Mouse (Mus musculus) intestine, postnatal 0 days (tissue): ENCODE measurements around the gene Zranb3. TPM values are rescaled to one million over a fixed set of nuclear protein-coding genes. Genes with fewer than 3 reads are reported as not detected.

ENCODE experiments used
- ATAC-seq: fragments of 200-750 bp; cut with Nextera tagmentation; 2 replicates; pipeline ENCODE4 v1.8.0; 2017; ENCODE audit warnings: mild to moderate bottlenecking, moderate TSS enrichment, moderate library complexity
- H3K27ac ChIP-seq: fragments of 300-500 bp; sonication (generic); 2 replicates; pipeline ENCODE4 v1.5.1; 2014; ENCODE audit warnings: mild to moderate bottlenecking, low read depth, low read length, moderate library complexity
- H3K27me3 ChIP-seq: fragments of 300-500 bp; sonication (generic); replicated peaks from 2 replicates; pipeline ENCODE4 v1.6.1; 2014; ENCODE audit warnings: low read length, mixed read lengths; ENCODE audit not compliant: control insufficient read depth, insufficient read depth
- H3K36me3 ChIP-seq: fragments of 300-500 bp; sonication (generic); 2 replicates; pipeline ENCODE4 v1.6.1; 2014; ENCODE audit warnings: mild to moderate bottlenecking, moderate library complexity; ENCODE audit not compliant: control insufficient read depth, insufficient read depth
- H3K4me1 ChIP-seq: fragments of 300-500 bp; sonication (generic); replicated peaks from 2 replicates; pipeline ENCODE4 v1.6.1; 2014; ENCODE audit warnings: antibody characterized with exemption, low read length, mixed read lengths; ENCODE audit not compliant: control insufficient read depth, insufficient read depth
- H3K4me2 ChIP-seq: fragments of 300-500 bp; sonication (generic); replicated peaks from 2 replicates; pipeline ENCODE4 v1.6.1; 2014; ENCODE audit warnings: low read depth, mild to moderate bottlenecking, moderate library complexity
- H3K4me3 ChIP-seq: fragments of 300-500 bp; sonication (generic); 2 replicates; pipeline ENCODE4 v1.5.1; 2014; ENCODE audit warnings: low read depth, low read length
- H3K9ac ChIP-seq: fragments of 300-500 bp; sonication (generic); 2 replicates; pipeline ENCODE4 v1.6.1; 2014; ENCODE audit warnings: mild to moderate bottlenecking, low read depth, low read length
- H3K9me3 ChIP-seq: fragments of 300-500 bp; sonication (generic); 2 replicates; pipeline ENCODE4 v1.6.1; 2016; ENCODE audit warnings: mixed run types; ENCODE audit not compliant: control insufficient read depth
- CTCF ChIP-seq: sonication (generic); IDR thresholded peaks from 2 replicates; pipeline ENCODE4 v1.5.1; 2016; ENCODE audit warnings: low read depth, mild to moderate bottlenecking, control low read depth, antibody characterized with exemption, moderate library complexity
- WGBS: fragments of 180-500 bp; shearing (Covaris S2); extraction: QIAGEN DNeasy Blood & Tissue Kit; methylation state at CpG from one replicate; pipeline ENCODE4 v1.1.7; 2014; 5-methylcytosine and 5-hydroxymethylcytosine counted together
- polyA plus RNA-seq: library from polyadenylated mRNA; unstranded; fragments of >200 nt; fragmentation: Nextera tagmentation; extraction: Ambion mirVana; gene quantifications from 2 replicates; pipeline ENCODE4 v1.2.1, GENCODE M21; 2015

Gene Zranb3
- polyA plus RNA-seq, 1 experiment from 2014 or later, result 1.4 TPM

DNA sequence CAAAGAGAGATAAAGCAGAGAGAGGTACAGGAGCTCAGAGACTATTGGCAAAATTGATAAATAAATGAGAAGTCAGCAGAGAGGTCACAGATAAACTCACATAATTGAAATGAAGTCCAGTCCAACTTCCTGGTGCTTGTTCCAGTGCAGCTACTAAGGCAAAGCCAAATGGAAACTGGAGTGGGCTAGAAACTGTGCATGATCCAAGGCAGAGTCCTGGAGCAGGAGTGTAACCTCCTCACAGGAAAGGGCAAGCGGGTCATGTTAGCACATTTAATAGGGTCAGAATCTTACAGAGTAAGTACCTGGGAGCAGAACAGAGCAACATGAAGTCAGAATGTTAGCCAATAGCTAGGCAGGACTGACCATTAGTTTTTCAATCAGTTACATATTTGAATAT is 24.2 kb downstream of the Zranb3 start:
- Histone ChIP-seq H3K9ac (no peak overlapping the region), H3K36me3 (no peaks in the 10 kb centered on the region), H3K4me1 (no peaks in the 10 kb centered on the region), H3K27me3 (no peaks in the 10 kb centered on the region), H3K27ac (no peak overlapping the region), H3K4me3 (no peak overlapping the region), H3K9me3 (no peaks in the 10 kb centered on the region), H3K4me2 (no peak overlapping the region)
- ATAC-seq, result no peak
- 94% methylated on average over 1 of the region's 1 CpGs for WGBS
- TF ChIP-seq CTCF, result no peak

DNA sequence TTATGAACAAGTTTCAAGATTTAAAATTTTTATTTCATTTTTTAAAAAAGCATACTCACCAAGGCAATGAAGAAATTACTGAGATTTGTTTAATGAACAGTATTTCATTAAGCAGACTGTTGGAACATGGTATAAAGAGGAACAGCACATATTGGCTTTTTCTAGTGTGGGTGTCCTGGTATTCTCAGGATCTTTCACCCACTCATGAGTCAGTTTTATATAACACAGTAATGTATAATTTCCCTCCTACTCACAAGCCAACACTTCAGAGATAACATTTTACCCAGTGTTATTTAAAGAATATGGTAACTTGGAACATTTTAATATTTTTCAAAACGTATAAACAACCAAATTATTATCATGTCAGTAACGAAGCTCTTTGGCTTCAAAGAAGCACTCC is 25.1 kb downstream of the Zranb3 start:
- H3K36me3 ChIP-seq, result no peaks in the 10 kb centered on the region
- WGBS, result 91% methylated on average over 2 of the region's 2 CpGs
- H3K9me3 ChIP-seq, result no peaks in the 10 kb centered on the region
- H3K4me2 ChIP-seq, result no peak overlapping the region
- no peaks in the 10 kb centered on the region for H3K27me3 ChIP-seq
- H3K4me3 ChIP-seq, result no peak overlapping the region
- H3K9ac ChIP-seq, result no peak overlapping the region
- H3K27ac ChIP-seq, result no peak overlapping the region
- H3K4me1 ChIP-seq, result no peaks in the 10 kb centered on the region
- no peak for ATAC-seq
- no peak for TF ChIP-seq CTCF

DNA sequence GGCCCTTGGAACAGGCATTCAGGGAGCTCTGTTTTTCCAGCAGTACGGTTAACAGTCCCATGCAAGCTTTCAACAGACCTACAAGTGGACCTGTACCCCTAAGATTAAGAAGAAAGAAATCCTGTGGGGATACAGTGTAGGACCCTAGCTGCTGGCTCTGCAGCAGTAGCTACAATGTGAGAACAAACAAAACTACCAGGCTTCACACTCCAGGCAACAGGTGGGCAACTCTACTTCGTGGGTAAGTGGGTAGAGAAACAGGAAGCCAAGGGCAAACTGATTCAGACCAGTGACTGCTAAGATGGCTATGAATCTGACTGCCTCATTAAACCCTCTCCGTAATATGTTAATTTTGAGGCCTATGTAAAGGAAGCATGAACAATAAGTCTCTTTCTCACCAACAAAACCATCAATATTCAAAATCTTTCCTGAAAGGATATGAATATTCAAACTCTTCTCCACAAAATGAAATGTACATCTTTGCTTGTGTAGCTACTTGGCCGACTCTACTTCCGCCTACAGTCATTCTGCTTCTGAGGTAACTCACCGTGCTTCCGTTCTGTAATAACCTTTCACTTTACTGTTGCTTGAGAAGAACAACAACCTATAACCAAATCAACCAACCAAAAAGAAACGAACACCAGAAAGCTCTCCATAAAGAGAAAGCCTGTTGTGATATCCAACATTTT is 25.9 kb downstream of the Zranb3 start:
- H3K36me3 ChIP-seq, result no peaks in the 10 kb centered on the region
- no peak overlapping the region for H3K4me3 ChIP-seq
- no peaks in the 10 kb centered on the region for H3K27me3 ChIP-seq
- WGBS, result 89% methylated on average over 8 of the region's 8 CpGs
- H3K4me2 ChIP-seq, result no peak overlapping the region
- no peak for ATAC-seq
- no peak overlapping the region for H3K27ac ChIP-seq
- no peaks in the 10 kb centered on the region for H3K4me1 ChIP-seq
- no peak overlapping the region for H3K9ac ChIP-seq
- H3K9me3 ChIP-seq, result no peaks in the 10 kb centered on the region
- TF ChIP-seq CTCF, result no peak

DNA sequence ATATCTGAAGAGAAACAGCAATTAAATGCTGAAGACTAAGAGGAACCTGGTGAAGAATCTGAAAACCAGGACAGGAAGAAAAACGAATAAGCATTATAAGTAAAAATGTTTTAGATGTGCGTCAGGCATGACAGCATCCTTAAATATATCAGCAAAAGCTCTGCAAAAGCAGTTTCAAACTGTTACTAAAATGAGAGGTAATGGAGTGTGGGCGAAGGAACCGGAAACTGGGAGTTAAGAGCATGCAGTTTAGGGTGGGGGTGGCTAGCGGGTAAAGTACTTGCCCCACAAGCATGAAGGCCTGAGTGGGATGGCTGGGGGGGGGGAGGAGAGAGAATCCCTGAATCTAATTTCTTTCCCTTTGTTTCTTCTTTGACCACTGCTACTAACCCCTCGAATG is 29.8 kb downstream of the Zranb3 start:
- ATAC-seq, result no peak

DNA sequence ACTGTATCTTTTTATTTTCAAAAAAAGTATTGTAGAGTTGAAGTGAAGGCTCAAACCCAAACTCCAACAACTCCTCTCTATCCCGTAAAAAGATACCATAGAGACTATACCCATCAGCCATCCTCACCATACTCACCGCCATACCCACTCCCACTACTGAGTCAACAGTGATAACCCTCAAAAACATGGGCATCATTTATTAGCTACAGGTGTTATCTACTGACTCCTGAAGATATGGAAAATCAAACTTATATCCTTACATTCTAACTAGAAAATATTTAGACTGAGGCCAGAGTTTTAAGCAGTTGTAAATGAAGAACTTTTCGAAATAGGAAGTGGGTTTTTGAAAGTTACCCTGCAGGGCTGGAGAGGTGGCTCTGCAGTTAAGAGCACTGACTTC is 32.8 kb downstream of the Zranb3 start:
- Histone ChIP-seq H3K36me3 (no peaks in the 10 kb centered on the region), H3K4me1 (no peaks in the 10 kb centered on the region), H3K27ac (no peak overlapping the region), H3K9ac (no peak overlapping the region), H3K9me3 (no peaks in the 10 kb centered on the region), H3K4me3 (no peak overlapping the region), H3K27me3 (no peaks in the 10 kb centered on the region), H3K4me2 (no peak overlapping the region)
- ATAC-seq, result no peak
- TF ChIP-seq CTCF, result no peak
- 92% methylated on average over 3 of the region's 3 CpGs for WGBS

More for the DNA sequence above, 29.8 kb downstream of the Zranb3 start:
- Histone ChIP-seq H3K4me1 (no peaks in the 10 kb centered on the region), H3K27me3 (no peaks in the 10 kb centered on the region), H3K4me2 (no peak overlapping the region), H3K27ac (no peak overlapping the region), H3K9me3 (no peaks in the 10 kb centered on the region), H3K4me3 (no peak overlapping the region), H3K9ac (no peak overlapping the region), H3K36me3 (no peaks in the 10 kb centered on the region)
- 94% methylated on average over 6 of the region's 6 CpGs for WGBS
- no peak for TF ChIP-seq CTCF

DNA sequence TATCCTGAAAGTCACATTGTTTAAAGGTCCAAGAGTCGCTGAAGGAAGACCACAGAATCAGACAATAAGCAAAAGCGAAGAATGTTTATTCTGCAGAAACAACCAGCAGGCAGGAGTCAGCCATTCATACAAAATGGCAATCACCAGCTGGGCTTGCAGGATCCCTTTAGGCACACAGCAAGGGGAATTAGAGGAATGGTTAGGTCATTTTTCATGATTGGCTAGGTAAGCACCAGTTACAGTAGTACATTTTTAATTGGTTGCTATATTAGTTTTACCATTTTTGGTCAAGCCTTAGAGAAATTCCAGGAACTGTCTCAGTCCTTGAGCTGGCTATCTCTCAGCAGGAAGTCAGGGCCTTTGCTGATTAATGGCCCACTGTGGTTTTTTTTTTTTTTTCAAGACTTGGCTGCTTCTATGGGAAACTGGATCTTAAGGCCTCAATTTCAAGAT is 33.9 kb downstream of the Zranb3 start:
- H3K4me2 ChIP-seq, result no peak overlapping the region
- H3K27ac ChIP-seq, result no peak overlapping the region
- no peak overlapping the region for H3K4me3 ChIP-seq
- H3K4me1 ChIP-seq, result no peaks in the 10 kb centered on the region
- 59% methylated on average over 2 of the region's 2 CpGs for WGBS
- H3K36me3 ChIP-seq, result no peaks in the 10 kb centered on the region
- ATAC-seq, result no peak
- no peaks in the 10 kb centered on the region for H3K9me3 ChIP-seq
- H3K9ac ChIP-seq, result no peak overlapping the region
- no peak for TF ChIP-seq CTCF
- no peaks in the 10 kb centered on the region for H3K27me3 ChIP-seq
